Mouse (Mus musculus): ENCODE data around the gene Rabggtb. TPM values are rescaled to one million over a fixed set of nuclear protein-coding genes. Genes with fewer than 3 reads are reported as not detected.

Rabggtb gene
- polyA plus RNA-seq, 1 experiment from 2014 or later, result 51.3 TPM

GRCm38 (mm10) chr3:153911197-153911881 lies 1.5 kb downstream of the Rabggtb start:
- Histone ChIP-seq H3K27me3 (replicated peaks) (no peaks in the 10 kb centered on the region), H3K4me3 (peak overlapping the region; percentile 81), H3K9ac (peak overlapping the region; percentile 93; the same call in 1 of the 2 replicates), H3K4me1 (peaks cover 29% of the 10 kb centered on the region), H3K27ac (no peak overlapping the region), H3K9me3 (no peaks in the 10 kb centered on the region), H3K36me3 (replicated peaks) (peaks cover 27% of the 10 kb centered on the region), H3K4me2 (peak overlapping the region; percentile 80)
- 53% methylated on average over 8 of the region's 8 CpGs for WGBS
- ATAC-seq (replicated peaks), result no peak

- ATAC-seq (replicated peaks), result no peak
- H3K4me3 ChIP-seq, result no peak overlapping the region
- H3K27ac ChIP-seq, result no peak overlapping the region
- H3K4me2 ChIP-seq, result peak overlapping the region; percentile 80; the same call in 1 of the 2 replicates
- H3K4me1 ChIP-seq, result peaks cover 29% of the 10 kb centered on the region
- no peaks in the 10 kb centered on the region for H3K27me3 ChIP-seq (replicated peaks)
- peaks cover 35% of the 10 kb centered on the region for H3K36me3 ChIP-seq (replicated peaks)
- WGBS, result 71% methylated on average over 7 of the region's 7 CpGs
- no peaks in the 10 kb centered on the region for H3K9me3 ChIP-seq
- no peak overlapping the region for H3K9ac ChIP-seq
These were observed 2.3 kb downstream of the Rabggtb start for GRCm38 (mm10) chr3:153910489-153910888.

GRCm38 (mm10) chr3:153908919-153909318 lies 3.9 kb downstream of the Rabggtb start:
- Histone ChIP-seq H3K27me3 (replicated peaks) (no peaks in the 10 kb centered on the region), H3K4me2 (no peak overlapping the region), H3K9ac (no peak overlapping the region), H3K27ac (no peak overlapping the region), H3K36me3 (replicated peaks) (peaks cover 47% of the 10 kb centered on the region), H3K9me3 (no peaks in the 10 kb centered on the region), H3K4me1 (peaks cover 29% of the 10 kb centered on the region), H3K4me3 (no peak overlapping the region)
- ATAC-seq (replicated peaks), result no peak
- 77% methylated on average over 5 of the region's 5 CpGs for WGBS

- Histone ChIP-seq H3K4me2 (no peak within 1 kb of the TSS), H3K36me3 (replicated peaks) (peaks cover 48% of the 10 kb centered on the region), H3K27me3 (replicated peaks) (no peaks in the 10 kb centered on the region), H3K9me3 (no peaks in the 10 kb centered on the region), H3K27ac (no peak within 1 kb of the TSS), H3K4me1 (peaks cover 16% of the 10 kb centered on the region), H3K9ac (no peak within 1 kb of the TSS), H3K4me3 (no peak within 1 kb of the TSS)
- ATAC-seq (replicated peaks), result no peak
- WGBS, result 89% methylated on average over 9 of the region's 9 CpGs
These were observed 6.5 kb downstream of the Rabggtb start, which contains the start of gene Msh4 for GRCm38 (mm10) chr3:153906136-153906871. TSS of gene Msh4 (minus strand) at chr3:153906138.

- Histone ChIP-seq H3K9ac (no peak overlapping the region), H3K4me3 (no peak overlapping the region), H3K27ac (no peak overlapping the region), H3K4me2 (no peak overlapping the region), H3K36me3 (replicated peaks) (peaks cover 48% of the 10 kb centered on the region), H3K27me3 (replicated peaks) (no peaks in the 10 kb centered on the region), H3K9me3 (no peaks in the 10 kb centered on the region), H3K4me1 (peaks cover 8% of the 10 kb centered on the region)
- ATAC-seq (replicated peaks), result peak; percentile 25; the same call in 1 of the 2 replicates
- WGBS, result 88% methylated on average over 49 of the region's 49 CpGs
These were observed 7.3 kb downstream of the Rabggtb start for GRCm38 (mm10) chr3:153905251-153906135.

GRCm38 (mm10) chr3:153904586-153904985 lies 8.2 kb downstream of the Rabggtb start:
- no peak overlapping the region for H3K9ac ChIP-seq
- ATAC-seq (replicated peaks), result no peak; the same call in 1 of the 2 replicates
- no peaks in the 10 kb centered on the region for H3K27me3 ChIP-seq (replicated peaks)
- peaks cover 41% of the 10 kb centered on the region for H3K36me3 ChIP-seq (replicated peaks)
- peaks cover under 1% of the 10 kb centered on the region; the same call in 1 of the 2 replicates for H3K4me1 ChIP-seq
- H3K9me3 ChIP-seq, result no peaks in the 10 kb centered on the region
- 62% methylated on average over 6 of the region's 6 CpGs for WGBS
- H3K4me3 ChIP-seq, result no peak overlapping the region
- H3K27ac ChIP-seq, result no peak overlapping the region
- H3K4me2 ChIP-seq, result no peak overlapping the region

- no peaks in the 10 kb centered on the region for H3K4me1 ChIP-seq
- no peaks in the 10 kb centered on the region for H3K27me3 ChIP-seq (replicated peaks)
- no peaks in the 10 kb centered on the region for H3K9me3 ChIP-seq
- H3K4me2 ChIP-seq, result no peak overlapping the region
- H3K9ac ChIP-seq, result no peak overlapping the region
- ATAC-seq (replicated peaks), result no peak
- H3K27ac ChIP-seq, result no peak overlapping the region
- peaks cover 22% of the 10 kb centered on the region for H3K36me3 ChIP-seq (replicated peaks)
- H3K4me3 ChIP-seq, result no peak overlapping the region
- WGBS, result 72% methylated on average over 3 of the region's 3 CpGs
These were observed 10.2 kb downstream of the Rabggtb start for GRCm38 (mm10) chr3:153902595-153902994.

- 79% methylated on average over 1 of the region's 1 CpGs for WGBS
- peaks cover 22% of the 10 kb centered on the region for H3K36me3 ChIP-seq (replicated peaks)
- no peak overlapping the region for H3K27ac ChIP-seq
- no peak overlapping the region for H3K9ac ChIP-seq
- no peaks in the 10 kb centered on the region for H3K27me3 ChIP-seq (replicated peaks)
- H3K4me2 ChIP-seq, result no peak overlapping the region
- H3K4me1 ChIP-seq, result no peaks in the 10 kb centered on the region
- no peak overlapping the region for H3K4me3 ChIP-seq
- no peaks in the 10 kb centered on the region for H3K9me3 ChIP-seq
- ATAC-seq (replicated peaks), result no peak
These were observed 10.9 kb downstream of the Rabggtb start for GRCm38 (mm10) chr3:153901904-153902303.

- no peak overlapping the region for H3K27ac ChIP-seq
- 73% methylated on average over 6 of the region's 6 CpGs for WGBS
- H3K27me3 ChIP-seq (replicated peaks), result no peaks in the 10 kb centered on the region
- ATAC-seq (replicated peaks), result no peak
- no peaks in the 10 kb centered on the region for H3K36me3 ChIP-seq (replicated peaks)
- H3K4me3 ChIP-seq, result no peak overlapping the region
- no peak overlapping the region for H3K9ac ChIP-seq
- no peaks in the 10 kb centered on the region for H3K4me1 ChIP-seq
- H3K9me3 ChIP-seq, result no peaks in the 10 kb centered on the region
- no peak overlapping the region for H3K4me2 ChIP-seq
These were observed 15.6 kb downstream of the Rabggtb start for GRCm38 (mm10) chr3:153897216-153897615.

GRCm38 (mm10) chr3:153895454-153895853 lies 17.4 kb downstream of the Rabggtb start:
- no peak overlapping the region for H3K4me2 ChIP-seq
- 85% methylated on average over 3 of the region's 3 CpGs for WGBS
- no peaks in the 10 kb centered on the region for H3K27me3 ChIP-seq (replicated peaks)
- no peaks in the 10 kb centered on the region for H3K36me3 ChIP-seq (replicated peaks)
- no peaks in the 10 kb centered on the region for H3K9me3 ChIP-seq
- no peak overlapping the region for H3K9ac ChIP-seq
- no peak for ATAC-seq (replicated peaks)
- H3K27ac ChIP-seq, result no peak overlapping the region
- H3K4me3 ChIP-seq, result no peak overlapping the region
- no peaks in the 10 kb centered on the region for H3K4me1 ChIP-seq

GRCm38 (mm10) chr3:153889188-153889781 lies 23.5 kb downstream of the Rabggtb start:
- WGBS, result 78% methylated on average over 8 of the region's 8 CpGs
- no peak overlapping the region for H3K4me2 ChIP-seq

GRCm38 (mm10) chr3:153888141-153888540 lies 24.7 kb downstream of the Rabggtb start:
- no peak for ATAC-seq (replicated peaks)
- H3K27ac ChIP-seq, result no peak overlapping the region
- no peaks in the 10 kb centered on the region for H3K27me3 ChIP-seq (replicated peaks)
- H3K4me3 ChIP-seq, result no peak overlapping the region
- H3K9me3 ChIP-seq, result no peaks in the 10 kb centered on the region
- no peaks in the 10 kb centered on the region for H3K4me1 ChIP-seq
- no peak overlapping the region for H3K9ac ChIP-seq
- H3K36me3 ChIP-seq (replicated peaks), result no peaks in the 10 kb centered on the region
- 76% methylated on average over 6 of the region's 6 CpGs for WGBS
- no peak overlapping the region for H3K4me2 ChIP-seq

More at GRCm38 (mm10) chr3:153889188-153889781, 23.5 kb downstream of the Rabggtb start:
- no peaks in the 10 kb centered on the region for H3K9me3 ChIP-seq
- no peak overlapping the region for H3K4me3 ChIP-seq
- no peaks in the 10 kb centered on the region for H3K4me1 ChIP-seq
- H3K36me3 ChIP-seq (replicated peaks), result no peaks in the 10 kb centered on the region
- no peak overlapping the region for H3K9ac ChIP-seq
- no peaks in the 10 kb centered on the region for H3K27me3 ChIP-seq (replicated peaks)
- H3K27ac ChIP-seq, result no peak overlapping the region
- no peak for ATAC-seq (replicated peaks)
